Mouse (Mus musculus): ENCODE data around the gene Gm21119. TPM values are rescaled to one million over a fixed set of nuclear protein-coding genes. Genes with fewer than 3 reads are reported as not detected.
"Not testable (repeated sequence)": the region's sequence is repeated elsewhere in the genome, so short reads cannot be mapped to it uniquely, and the experiment has no call there.

Gene Gm21119
- polyA plus RNA-seq, 1 experiment from 2014 or later, result not detected

DNA sequence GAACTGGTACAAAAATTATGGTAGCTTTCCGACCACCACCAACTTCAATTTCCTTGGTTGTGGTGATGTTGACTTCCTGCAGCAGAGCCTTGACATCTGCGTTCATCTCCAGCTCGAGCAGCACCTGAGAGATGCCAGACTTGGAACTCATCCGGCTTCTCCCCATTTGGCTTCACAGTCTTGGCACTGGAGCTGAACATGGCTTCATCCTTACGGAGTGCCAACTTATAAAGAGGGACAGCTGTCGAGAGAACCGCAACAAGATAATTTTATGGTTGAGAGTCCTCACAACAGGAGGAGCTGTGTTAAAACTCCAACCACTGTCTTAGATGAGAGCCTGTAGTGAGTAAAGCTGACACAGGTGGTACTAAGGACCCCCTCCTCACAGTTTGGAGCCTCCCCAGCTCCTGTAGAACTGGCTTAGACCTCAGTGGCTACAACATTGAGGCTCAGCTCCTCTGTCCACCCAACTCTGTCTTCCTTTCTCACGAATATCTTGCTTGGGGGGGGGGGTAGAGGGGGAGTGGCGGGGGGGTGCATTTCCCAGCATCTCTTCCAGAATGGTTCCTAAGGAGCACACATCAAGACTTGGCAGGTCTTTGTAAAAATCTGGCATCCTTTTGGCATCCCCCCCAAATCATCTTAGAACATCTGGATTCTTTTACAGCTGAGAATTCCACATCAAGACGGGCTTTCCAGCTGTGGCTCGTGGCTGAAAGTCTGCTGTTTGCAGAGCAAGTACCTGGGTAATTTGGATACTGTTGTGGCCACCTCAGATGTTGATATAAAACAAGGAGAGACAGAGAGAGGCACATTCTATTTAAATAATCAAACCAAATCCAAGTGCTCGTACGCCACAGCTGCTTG, 17.6 kb upstream of the Gm21119 start:
- not testable (repeated sequence) for H3K4me1 ChIP-seq; H3K27ac ChIP-seq (replicated peaks); H3K36me3 ChIP-seq; H3K4me3 ChIP-seq; H3K27me3 ChIP-seq (ENCODE audit: low read depth, poor library complexity, severe bottlenecking)
- whole genome bisulfite sequencing, result 89% methylated on average over 10 of the region's 13 CpGs
- H3K9me3 ChIP-seq (replicated peaks), result peaks cover 10% of the 10 kb centered on the region; the same call in 1 of the 2 replicates
- DNase-seq (ENCODE audit: low spot score), result peak; percentile 11

GRCm38 (mm10) chr8:20598300-20599170, 16.2 kb upstream of the Gm21119 start:
- not testable (repeated sequence) for H3K27ac ChIP-seq (replicated peaks); H3K36me3 ChIP-seq; H3K4me1 ChIP-seq; H3K4me3 ChIP-seq; H3K27me3 ChIP-seq (ENCODE audit: low read depth, poor library complexity, severe bottlenecking); DNase-seq (ENCODE audit: low spot score)
- 79% methylated on average over 8 of the region's 10 CpGs for WGBS
- H3K9me3 ChIP-seq (replicated peaks), result peaks cover 10% of the 10 kb centered on the region; the same call in 1 of the 2 replicates

GRCm38 (mm10) chr8:20599350-20599749, 15.4 kb upstream of the Gm21119 start:
- H3K36me3 ChIP-seq; H3K4me1 ChIP-seq; H3K27me3 ChIP-seq (ENCODE audit: low read depth, poor library complexity, severe bottlenecking); DNase-seq (ENCODE audit: low spot score); H3K9me3 ChIP-seq (replicated peaks); H3K27ac ChIP-seq (replicated peaks); H3K4me3 ChIP-seq: not testable (repeated sequence)
- 89% methylated on average over 4 of the region's 6 CpGs for whole genome bisulfite sequencing

DNA sequence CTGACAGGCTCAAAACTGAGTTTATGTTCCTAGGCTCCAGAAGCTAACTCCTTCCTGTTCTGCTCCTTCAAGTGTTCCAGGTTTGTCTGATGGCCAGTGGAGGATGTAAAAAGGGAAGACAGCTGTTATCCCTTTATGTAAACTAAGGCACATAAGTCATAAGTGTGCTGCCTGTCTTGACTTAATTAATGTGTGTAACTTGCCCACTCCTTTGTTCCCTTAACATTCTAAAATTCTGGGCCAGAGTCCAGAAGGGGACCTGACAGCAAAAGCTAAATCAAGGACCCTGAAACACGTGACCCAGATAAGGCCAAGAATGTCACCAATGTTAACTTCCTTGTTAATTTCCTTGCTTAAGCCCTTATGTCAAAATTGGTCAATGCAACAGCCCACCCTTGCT, 3.9 kb upstream of the Gm21119 start:
- not testable (repeated sequence) for H3K4me1 ChIP-seq; H3K27me3 ChIP-seq (ENCODE audit: low read depth, poor library complexity, severe bottlenecking); H3K4me3 ChIP-seq; H3K9me3 ChIP-seq (replicated peaks); H3K27ac ChIP-seq (replicated peaks); H3K36me3 ChIP-seq; DNase-seq (ENCODE audit: low spot score)
- 66% methylated on average over 1 of the region's 1 CpGs for WGBS

DNA sequence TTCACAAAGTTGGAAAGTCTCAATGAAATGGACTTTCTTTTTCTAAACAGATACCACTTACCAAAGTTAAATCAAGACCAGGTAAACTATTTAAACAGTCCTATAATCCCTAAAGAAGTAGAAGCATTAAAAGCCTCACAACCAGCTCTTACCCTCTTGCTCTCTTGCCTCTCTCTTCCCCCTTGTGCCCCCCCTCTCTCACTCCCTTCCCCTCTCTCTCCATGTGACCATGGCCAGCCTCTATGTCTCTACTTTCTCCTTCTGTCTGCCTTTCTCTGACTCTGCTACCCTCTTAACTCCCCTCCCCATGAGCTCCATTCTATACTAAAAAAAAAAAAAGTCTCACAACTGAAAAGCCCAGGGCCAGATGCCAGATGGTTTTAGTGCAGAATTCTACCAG, 2.0 kb upstream of the Gm21119 start:
- not testable (repeated sequence) for H3K9me3 ChIP-seq (replicated peaks); H3K4me3 ChIP-seq; H3K36me3 ChIP-seq; H3K27me3 ChIP-seq (ENCODE audit: low read depth, poor library complexity, severe bottlenecking); H3K27ac ChIP-seq (replicated peaks); DNase-seq (ENCODE audit: low spot score); H3K4me1 ChIP-seq

- H3K27ac ChIP-seq (replicated peaks); H3K4me3 ChIP-seq; H3K27me3 ChIP-seq (ENCODE audit: low read depth, poor library complexity, severe bottlenecking); H3K36me3 ChIP-seq; H3K9me3 ChIP-seq (replicated peaks); DNase-seq (ENCODE audit: low spot score); H3K4me1 ChIP-seq: not testable (repeated sequence)
- 64% methylated on average over 1 of the region's 1 CpGs for WGBS
These were observed 16.0 kb downstream of the Gm21119 start for GRCm38 (mm10) chr8:20630766-20631165.

- not testable (repeated sequence) for H3K27me3 ChIP-seq (ENCODE audit: low read depth, poor library complexity, severe bottlenecking); DNase-seq (ENCODE audit: low spot score); H3K27ac ChIP-seq (replicated peaks); H3K9me3 ChIP-seq (replicated peaks); H3K4me3 ChIP-seq; H3K36me3 ChIP-seq; H3K4me1 ChIP-seq
- WGBS, result 55% methylated on average over 1 of the region's 1 CpGs
These were observed 23.2 kb downstream of the Gm21119 start for GRCm38 (mm10) chr8:20637931-20638330.

- H3K9me3 ChIP-seq (replicated peaks); H3K4me3 ChIP-seq; H3K4me1 ChIP-seq; H3K27ac ChIP-seq (replicated peaks); DNase-seq (ENCODE audit: low spot score); H3K36me3 ChIP-seq; H3K27me3 ChIP-seq (ENCODE audit: low read depth, poor library complexity, severe bottlenecking): not testable (repeated sequence)
- WGBS, result no CpG with 5 or more reads among the region's 1 CpGs
These were observed 28.8 kb downstream of the Gm21119 start for GRCm38 (mm10) chr8:20643536-20643935.

GRCm38 (mm10) chr8:20652976-20653375, 38.3 kb downstream of the Gm21119 start:
- H3K4me1 ChIP-seq; H3K27ac ChIP-seq (replicated peaks); DNase-seq (ENCODE audit: low spot score); H3K9me3 ChIP-seq (replicated peaks); H3K4me3 ChIP-seq; H3K27me3 ChIP-seq (ENCODE audit: low read depth, poor library complexity, severe bottlenecking); H3K36me3 ChIP-seq: not testable (repeated sequence)

DNA sequence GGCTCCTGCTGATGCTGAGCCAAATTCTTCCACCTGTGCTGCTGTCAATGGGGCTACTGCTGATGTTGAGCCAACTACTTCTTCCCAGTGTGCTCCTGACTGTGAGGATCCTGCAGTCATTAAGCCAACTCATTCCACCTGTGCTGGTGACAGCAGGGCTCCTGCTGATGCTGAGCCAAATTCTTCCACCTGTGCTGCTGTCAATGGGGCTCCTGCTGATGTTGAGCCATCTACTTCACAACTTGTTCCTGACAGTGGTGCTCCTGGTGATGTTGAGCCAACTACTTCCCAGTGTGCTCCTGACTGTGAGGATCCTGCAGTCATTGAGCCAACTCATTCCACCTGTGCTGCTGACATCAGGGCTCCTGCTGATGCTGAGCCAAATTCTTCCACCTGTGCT, 63.7 kb downstream of the Gm21119 start:
- peaks cover 12% of the 10 kb centered on the region for H3K9me3 ChIP-seq (replicated peaks)
- DNase-seq (ENCODE audit: low spot score); H3K4me3 ChIP-seq; H3K27ac ChIP-seq (replicated peaks); H3K27me3 ChIP-seq (ENCODE audit: low read depth, poor library complexity, severe bottlenecking); H3K4me1 ChIP-seq; H3K36me3 ChIP-seq: not testable (repeated sequence)
